Mouse (Mus musculus): ENCODE results near the gene Gm38655.

Gm38655 gene

GRCm38 (mm10) chr17:25175411-25175810, at the start of gene Gm38655:
TSS of gene Gm38655 (minus strand) at chr17:25175471.
- CTCF ChIA-PET = interaction anchor here in 1 of 4 experiments (0.7 kb wide), 1 partner anchor 330 kb away, joined by 3 read pairs; no protein-coding TSS in a partner anchor
- POLR2A ChIA-PET = interaction anchor here in 3 of 4 experiments (0.5 to 2.3 kb wide), 11 partner anchors 8 to 99 kb away, joined by 3 to 6 read pairs (median 4); partner anchors contain the start of genes BC003965 (in 3 of the 3) and Ccdc154 (in 1 of the 3)

GRCm38 (mm10) chr17:25224586-25225222, 49.4 kb upstream of the Gm38655 start:
- ChIA-PET CTCF (interaction anchor here in 2 of 4 experiments (0.5 to 0.6 kb wide), 2 partner anchors 48 to 54 kb away, joined by 3 to 4 read pairs; no protein-coding TSS in a partner anchor), POLR2A (interaction anchor here in 3 of 4 experiments (0.6 to 4.2 kb wide), 10 partner anchors 13 to 503 kb away, joined by 3 to 27 read pairs (median 4); partner anchors contain the start of genes Gnptg (in 2 of the 3), Tsr3 (in 2 of the 3) and Ube2i (in 1 of the 3))

GRCm38 (mm10) chr17:25222951-25223601, 47.8 kb upstream of the Gm38655 start:
- POLR2A ChIA-PET = interaction anchor here in 2 of 4 experiments (0.7 to 4.2 kb wide), 8 partner anchors 11 to 721 kb away, joined by 3 to 27 read pairs (median 4); partner anchors contain the start of genes Ube2i (in 2 of the 2), BC003965 (in 1 of the 2), Gnptg (in 1 of the 2) and Nhlrc4 (in 1 of the 2)
- CTCF ChIA-PET = interaction anchor here in 2 of 4 experiments (0.6 kb wide), 2 partner anchors 116 to 580 kb away, joined by 3 to 12 read pairs; no protein-coding TSS in a partner anchor

DNA sequence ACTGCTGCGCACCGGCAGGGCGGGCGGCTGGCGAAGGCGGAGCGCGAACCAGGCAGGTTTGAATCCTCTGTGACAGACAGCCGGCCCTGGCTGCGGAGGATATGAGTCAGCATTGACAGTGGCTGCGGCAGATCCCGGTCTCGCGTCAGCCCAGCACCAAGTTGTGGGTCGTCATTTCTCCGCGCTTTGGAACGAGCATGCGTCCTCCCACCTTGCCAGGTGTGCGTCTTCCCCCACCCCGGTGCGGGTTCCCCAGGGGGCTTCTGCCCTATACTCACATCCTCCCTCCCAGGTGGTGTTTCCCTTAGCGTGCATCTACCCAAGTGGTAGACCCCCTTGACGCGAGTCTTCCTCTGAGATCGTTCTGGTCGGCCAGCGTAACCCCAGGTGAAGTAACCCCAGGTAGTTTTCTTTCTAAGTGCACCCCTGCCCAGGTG, 47.3 kb upstream of the Gm38655 start:
- CTCF ChIA-PET = interaction anchor here in 2 of 4 experiments (0.6 kb wide), 2 partner anchors 116 to 581 kb away, joined by 3 to 12 read pairs; no protein-coding TSS in a partner anchor

GRCm38 (mm10) chr17:25221821-25222503, 46.7 kb upstream of the Gm38655 start:
- ChIA-PET POLR2A (interaction anchor here in 3 of 4 experiments (0.6 to 4.2 kb wide), 18 partner anchors 9 to 270 kb away, joined by 3 to 27 read pairs (median 4); partner anchors contain the start of genes Ube2i (in 2 of the 3), BC003965 (in 1 of the 3), Gnptg (in 1 of the 3) and Jpt2 (in 1 of the 3)), CTCF (no interaction called here)

More for the DNA sequence above, 47.3 kb upstream of the Gm38655 start:
- POLR2A ChIA-PET = interaction anchor here in 2 of 4 experiments (0.8 to 4.2 kb wide), 5 partner anchors 18 to 52 kb away, joined by 4 to 27 read pairs (median 8); partner anchors contain the start of genes Ube2i (in 2 of the 2), BC003965 (in 1 of the 2), Gnptg (in 1 of the 2) and Tsr3 (in 1 of the 2)

DNA sequence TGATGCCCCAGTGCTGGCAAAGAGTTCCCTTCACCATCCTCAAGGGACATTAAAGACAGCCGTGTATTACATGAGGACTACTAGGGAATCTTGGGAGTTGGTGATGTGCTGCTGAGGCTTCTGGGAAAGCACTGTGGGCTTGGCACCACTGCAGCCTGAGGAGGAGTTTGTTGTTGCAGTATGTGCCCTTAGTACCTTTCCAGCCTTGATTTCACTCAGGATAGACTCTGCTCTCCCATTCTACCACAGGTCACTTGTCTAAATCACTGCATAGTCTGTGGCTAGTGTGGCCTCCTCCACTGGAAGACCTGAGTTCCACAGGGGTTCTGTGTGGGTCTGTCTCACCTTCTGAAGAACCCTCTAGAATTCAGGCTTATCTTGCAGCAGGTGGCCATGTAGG, 45.5 kb upstream of the Gm38655 start:
- CTCF ChIA-PET = no interaction called here
- POLR2A ChIA-PET = interaction anchor here in 2 of 4 experiments (0.8 to 4.2 kb wide), 10 partner anchors 9 to 269 kb away, joined by 3 to 27 read pairs (median 4); partner anchors contain the start of genes Gnptg (in 1 of the 2), Tsr3 (in 1 of the 2) and Ube2i (in 1 of the 2)

DNA sequence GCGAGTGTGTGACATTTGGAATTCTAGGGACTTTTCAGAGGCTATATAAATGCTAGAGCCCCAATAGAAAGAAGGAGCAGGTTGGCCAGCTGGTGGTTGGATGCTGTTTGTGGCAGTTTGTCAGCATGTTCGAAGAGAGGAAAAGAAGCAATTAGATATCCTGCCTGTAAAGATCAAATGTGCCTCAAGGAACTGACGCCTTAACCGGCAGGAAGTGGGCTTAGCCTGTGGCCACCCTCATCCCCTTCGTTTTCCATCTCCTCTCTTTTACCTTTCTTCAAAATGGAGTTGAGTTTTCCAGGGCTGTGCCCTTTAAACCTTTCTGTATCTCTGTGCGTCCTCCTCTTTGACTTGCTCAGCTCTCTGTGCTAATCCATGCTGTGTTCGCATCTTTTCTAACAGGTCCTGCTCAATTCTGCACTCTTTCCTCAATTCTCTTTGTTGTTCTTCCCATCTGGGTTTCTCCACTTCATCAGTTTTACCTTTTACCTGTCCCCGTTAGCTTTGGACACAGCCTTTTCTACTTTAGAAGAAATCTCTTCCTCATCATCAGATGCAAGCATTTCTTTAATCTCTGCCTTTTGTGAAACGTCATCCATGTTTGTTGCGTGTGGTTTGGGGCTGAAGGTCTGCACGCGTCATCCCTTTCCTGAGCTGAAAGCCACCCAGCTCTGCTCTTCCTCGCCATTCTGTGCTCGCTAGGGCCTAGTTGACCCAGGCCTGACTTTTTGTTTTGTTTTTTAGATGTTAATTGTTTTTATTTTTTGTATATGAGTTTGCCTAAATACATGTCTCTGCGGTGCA, 44.4 kb upstream of the Gm38655 start:
- ChIA-PET POLR2A (interaction anchor here in 2 of 4 experiments (1.1 to 1.6 kb wide), 4 partner anchors 10 to 45 kb away, joined by 3 to 4 read pairs (median 3); partner anchors contain the start of genes Gnptg (in 1 of the 2) and Tsr3 (in 1 of the 2)), CTCF (no interaction called here)

GRCm38 (mm10) chr17:25218967-25219366, 43.7 kb upstream of the Gm38655 start:
- ChIA-PET CTCF (no interaction called here), POLR2A (interaction anchor here in 2 of 4 experiments (1.3 to 1.6 kb wide), 2 partner anchors 9 to 22 kb away, joined by 3 to 4 read pairs; partner anchors contain the start of genes Gnptg (in 1 of the 2) and Tsr3 (in 1 of the 2))

GRCm38 (mm10) chr17:25215431-25215830, 40.2 kb upstream of the Gm38655 start:
- POLR2A ChIA-PET = interaction anchor here in 1 of 4 experiments (0.8 to 1.8 kb wide), 3 partner anchors 12 to 57 kb away, joined by 3 to 4 read pairs (median 3); no protein-coding TSS in a partner anchor
- CTCF ChIA-PET = no interaction called here

GRCm38 (mm10) chr17:25211705-25212104, 36.4 kb upstream of the Gm38655 start:
- POLR2A ChIA-PET = interaction anchor here in 1 of 4 experiments (1.4 kb wide), 1 partner anchor 12 kb away, joined by 4 read pairs; no protein-coding TSS in a partner anchor

DNA sequence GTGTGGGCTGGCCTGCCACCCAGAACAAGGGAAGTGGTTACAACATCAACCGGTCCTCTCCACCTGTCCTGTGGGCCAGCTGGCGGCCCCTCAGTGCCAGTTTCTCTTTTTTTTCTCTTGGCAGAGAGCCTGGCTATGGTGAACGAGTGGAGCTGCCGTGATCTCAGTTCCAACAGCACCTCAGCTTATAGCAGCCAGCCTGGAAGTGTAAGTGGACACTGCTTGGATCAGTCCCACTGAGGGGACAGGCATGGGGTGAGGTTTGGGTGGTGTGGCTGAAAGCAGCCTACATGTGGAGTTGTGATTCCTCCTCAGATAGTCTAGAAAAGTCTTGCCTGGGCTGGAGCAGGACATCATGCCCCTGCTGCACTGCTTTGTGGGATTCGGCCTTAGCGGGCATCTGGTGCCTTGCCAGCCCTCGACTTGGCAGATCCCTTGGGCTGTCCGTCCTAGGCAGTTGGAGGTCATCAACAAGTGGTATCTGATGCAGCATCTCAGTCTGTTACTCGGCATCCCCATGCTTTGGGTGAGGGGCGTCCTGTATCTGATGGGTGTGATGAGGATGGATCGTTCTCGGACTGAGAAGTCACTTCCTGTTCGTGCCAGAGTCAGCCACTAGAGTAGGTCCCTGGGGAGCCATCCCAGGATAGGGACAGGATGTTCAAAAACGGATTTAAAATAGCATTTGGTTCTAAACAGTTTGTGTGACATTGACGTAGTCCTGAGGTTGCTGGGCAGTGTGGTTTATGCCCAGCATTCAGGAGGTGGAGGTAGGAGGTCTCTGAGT, 35.6 kb upstream of the Gm38655 start:
- ChIA-PET CTCF (no interaction called here), POLR2A (interaction anchor here in 1 of 4 experiments (1.3 kb wide), 1 partner anchor 26 kb away, joined by 3 read pairs; the partner anchor contains the start of gene BC003965)

More at GRCm38 (mm10) chr17:25211705-25212104, 36.4 kb upstream of the Gm38655 start:
- CTCF ChIA-PET = no interaction called here

DNA sequence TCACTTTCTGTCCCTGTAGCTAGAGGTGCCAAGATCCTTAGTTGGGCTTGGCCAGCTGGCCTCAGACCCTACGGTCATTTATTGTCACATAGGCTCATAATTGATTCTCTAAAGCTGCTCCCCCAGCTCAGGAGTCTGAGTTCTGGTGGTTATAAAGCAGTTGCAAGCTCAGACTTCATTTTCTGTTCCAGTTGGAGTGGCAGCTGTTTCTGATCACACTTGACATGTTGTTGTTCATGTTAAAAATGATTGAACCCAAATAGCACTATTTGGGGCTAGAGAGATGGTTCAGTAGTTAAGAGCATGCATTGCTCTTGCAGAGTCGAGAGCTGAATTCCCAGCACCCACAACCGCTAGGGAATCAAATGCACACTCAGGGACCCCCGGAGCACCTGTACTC, 34.7 kb upstream of the Gm38655 start:
- ChIA-PET CTCF (no interaction called here), POLR2A (interaction anchor here in 3 of 4 experiments (0.6 to 1.6 kb wide), 5 partner anchors 10 to 526 kb away, joined by 3 read pairs; partner anchors contain the start of genes BC003965 (in 1 of the 3), Mslnl (in 1 of the 3) and Unkl (in 1 of the 3))

GRCm38 (mm10) chr17:25202401-25202800, 27.1 kb upstream of the Gm38655 start:
- CTCF ChIA-PET = interaction anchor here in 1 of 4 experiments (0.6 kb wide), 1 partner anchor 25 kb away, joined by 5 read pairs; no protein-coding TSS in a partner anchor
- POLR2A ChIA-PET = interaction anchor here in 2 of 4 experiments (0.6 to 1.4 kb wide), 5 partner anchors 9 to 243 kb away, joined by 3 to 4 read pairs (median 3); partner anchors contain the start of gene BC003965 (in 1 of the 2)

DNA sequence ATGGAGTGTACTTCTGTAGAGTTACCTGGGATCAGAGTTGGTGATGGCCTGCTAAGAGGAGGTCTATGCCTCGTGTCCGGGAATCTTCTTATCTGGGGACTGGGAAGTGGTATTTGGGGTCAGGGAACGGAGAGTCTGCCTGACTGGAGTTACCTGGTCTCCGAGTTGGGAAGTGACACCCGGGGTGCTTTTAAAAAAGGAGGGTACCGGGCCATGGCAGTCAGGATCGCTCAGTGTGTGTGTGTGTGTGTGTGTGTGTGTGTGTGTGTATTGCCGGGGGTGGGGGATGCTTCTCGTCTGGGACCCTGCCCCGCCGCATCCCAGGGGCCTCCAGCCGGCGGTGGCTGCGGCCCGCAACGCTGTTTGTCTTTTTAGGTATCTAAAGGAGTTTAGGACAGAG, 13.8 kb upstream of the Gm38655 start:
- POLR2A ChIA-PET = interaction anchor here in 2 of 4 experiments (1.2 to 1.7 kb wide), 4 partner anchors 11 to 85 kb away, joined by 3 to 7 read pairs (median 5); no protein-coding TSS in a partner anchor
- CTCF ChIA-PET = no interaction called here

DNA sequence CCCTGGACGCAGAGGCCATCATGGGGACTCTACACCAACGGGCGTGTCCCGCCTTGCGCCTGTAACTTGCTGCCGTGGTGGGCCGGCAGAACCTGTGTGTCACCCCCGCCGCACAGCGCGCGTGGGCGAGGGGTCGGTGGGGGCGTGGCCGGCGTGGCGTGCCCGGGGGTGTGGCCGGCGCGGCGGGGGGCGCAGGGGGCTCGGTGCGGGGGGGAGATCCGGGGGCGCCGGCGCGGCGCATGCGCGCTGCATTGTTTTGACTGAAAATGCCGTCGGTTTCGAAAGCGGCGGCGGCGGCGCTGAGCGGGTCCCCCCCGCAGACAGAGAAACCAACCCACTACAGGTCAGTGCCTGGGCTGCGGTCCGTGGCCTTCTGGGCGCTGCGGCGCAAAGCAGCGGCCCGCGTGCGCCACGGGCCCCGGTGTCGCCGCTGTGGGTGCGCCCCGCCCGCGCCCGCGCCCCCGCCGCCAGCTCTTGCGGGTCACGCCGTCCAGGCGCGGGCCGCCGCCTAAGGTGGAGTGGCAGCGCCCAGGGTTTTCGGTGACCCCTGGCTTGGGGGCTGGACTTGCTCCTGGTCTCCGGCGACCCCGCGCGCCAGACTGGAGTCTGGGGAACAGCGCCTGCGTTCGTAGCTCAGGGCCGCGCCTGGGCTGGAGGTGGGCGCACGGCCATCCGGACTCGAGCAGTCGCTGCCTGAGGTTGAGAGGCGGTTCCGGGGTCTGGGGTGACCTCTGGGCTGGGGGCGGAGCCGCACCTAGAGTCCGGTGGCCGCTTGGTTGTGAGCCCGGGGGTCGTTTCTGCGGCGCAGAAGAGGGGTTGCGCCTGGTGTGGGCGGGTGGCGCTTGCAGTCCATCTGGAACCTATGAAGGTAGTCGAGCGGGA, 13.1 kb upstream of the Gm38655 start, which contains the start of gene Unkl:
Unkl (plus strand) TSS at position 248 of the 882 bp plus-strand sequence.
- CTCF ChIA-PET = interaction anchor here in 1 of 4 experiments (0.6 kb wide), 1 partner anchor 1479 kb away, joined by 3 read pairs; no protein-coding TSS in a partner anchor

More for the DNA sequence above, 13.1 kb upstream of the Gm38655 start, which contains the start of gene Unkl:
- POLR2A ChIA-PET = interaction anchor here in 2 of 4 experiments (0.5 to 1.7 kb wide), 7 partner anchors 12 to 171 kb away, joined by 3 to 7 read pairs (median 3); no protein-coding TSS in a partner anchor
